Mouse (Mus musculus): ENCODE data around the gene Zfp287. TPM values are rescaled to one million over a fixed set of nuclear protein-coding genes. Genes with fewer than 3 reads are reported as not detected.
A peak's percentile ranks its signal among the peaks of the same experiment; 100 is the strongest.

The Zfp287 gene
- polyA plus RNA-seq, 1 experiment: not detected

GRCm38 (mm10) chr11:62732022-62732387 lies 300 bp upstream of the Zfp287 start:
- Histone ChIP-seq H3K4me1 (ENCODE audit: control insufficient read depth, insufficient read depth, low read length) (0 out of 2 replicates have a peak, but pooled peaks cover 3% of the 10 kb centered on the region), H3K4me3 (ENCODE audit: insufficient read depth, low read depth, low read length) (peak overlapping the region; percentile 66), H3K27ac (ENCODE audit: insufficient read depth, low read depth, low read length) (peak overlapping the region; percentile 77)
- 6% methylated on average over 5 of the region's 5 CpGs for WGBS
- TF ChIP-seq CTCF (IDR thresholded peaks at IDR 0.05; ENCODE audit: insufficient read depth, low read depth, low read length): no peak
- no peak for TF ChIP-seq POLR2A (IDR thresholded peaks at IDR 0.05; ENCODE audit: insufficient read depth, low read depth, low read length)

GRCm38 (mm10) chr11:62728276-62728675 lies 3.4 kb downstream of the Zfp287 start:
- TF ChIP-seq POLR2A (IDR thresholded peaks at IDR 0.05; ENCODE audit: insufficient read depth, low read depth, low read length) (no peak), CTCF (IDR thresholded peaks at IDR 0.05; ENCODE audit: insufficient read depth, low read depth, low read length) (no peak)
- Histone ChIP-seq H3K4me3 (ENCODE audit: insufficient read depth, low read depth, low read length) (no peak overlapping the region), H3K4me1 (ENCODE audit: control insufficient read depth, insufficient read depth, low read length) (0 out of 2 replicates have a peak, but pooled peaks cover 3% of the 10 kb centered on the region), H3K27ac (ENCODE audit: insufficient read depth, low read depth, low read length) (no peak overlapping the region)
- 95% methylated on average over 8 of the region's 8 CpGs for WGBS

GRCm38 (mm10) chr11:62710657-62711056 lies 21.0 kb downstream of the Zfp287 start:
- TF ChIP-seq CTCF (IDR thresholded peaks at IDR 0.05; ENCODE audit: insufficient read depth, low read depth, low read length) (no peak), POLR2A (IDR thresholded peaks at IDR 0.05; ENCODE audit: insufficient read depth, low read depth, low read length) (no peak)
- WGBS: 93% methylated on average over 5 of the region's 5 CpGs
- H3K4me3 ChIP-seq (ENCODE audit: insufficient read depth, low read depth, low read length): no peak overlapping the region
- no peak overlapping the region for H3K27ac ChIP-seq (ENCODE audit: insufficient read depth, low read depth, low read length)
- H3K4me1 ChIP-seq (ENCODE audit: control insufficient read depth, insufficient read depth, low read length): no peaks in the 10 kb centered on the region

GRCm38 (mm10) chr11:62708252-62708651 lies 23.5 kb downstream of the Zfp287 start:
- H3K27ac ChIP-seq (ENCODE audit: insufficient read depth, low read depth, low read length): no peak overlapping the region
- whole genome bisulfite sequencing: 83% methylated on average over 7 of the region's 7 CpGs
- H3K4me1 ChIP-seq (ENCODE audit: control insufficient read depth, insufficient read depth, low read length): no peaks in the 10 kb centered on the region
- H3K4me3 ChIP-seq (ENCODE audit: insufficient read depth, low read depth, low read length): no peak overlapping the region
- TF ChIP-seq POLR2A (IDR thresholded peaks at IDR 0.05; ENCODE audit: insufficient read depth, low read depth, low read length): no peak
- no peak for TF ChIP-seq CTCF (IDR thresholded peaks at IDR 0.05; ENCODE audit: insufficient read depth, low read depth, low read length)

GRCm38 (mm10) chr11:62706141-62706540 lies 25.6 kb downstream of the Zfp287 start:
- WGBS: 77% methylated on average over 2 of the region's 2 CpGs
- TF ChIP-seq CTCF (IDR thresholded peaks at IDR 0.05; ENCODE audit: insufficient read depth, low read depth, low read length): no peak
- no peak for TF ChIP-seq POLR2A (IDR thresholded peaks at IDR 0.05; ENCODE audit: insufficient read depth, low read depth, low read length)

GRCm38 (mm10) chr11:62701218-62701617 lies 30.5 kb downstream of the Zfp287 start:
- TF ChIP-seq CTCF (IDR thresholded peaks at IDR 0.05; ENCODE audit: insufficient read depth, low read depth, low read length) (no peak), POLR2A (IDR thresholded peaks at IDR 0.05; ENCODE audit: insufficient read depth, low read depth, low read length) (no peak)
- 83% methylated on average over 1 of the region's 1 CpGs for WGBS
- H3K4me1 ChIP-seq (ENCODE audit: control insufficient read depth, insufficient read depth, low read length): no peaks in the 10 kb centered on the region
- H3K27ac ChIP-seq (ENCODE audit: insufficient read depth, low read depth, low read length): no peak overlapping the region
- H3K4me3 ChIP-seq (ENCODE audit: insufficient read depth, low read depth, low read length): no peak overlapping the region

More at GRCm38 (mm10) chr11:62706141-62706540, 25.6 kb downstream of the Zfp287 start:
- Histone ChIP-seq H3K4me1 (ENCODE audit: control insufficient read depth, insufficient read depth, low read length) (no peaks in the 10 kb centered on the region), H3K4me3 (ENCODE audit: insufficient read depth, low read depth, low read length) (no peak overlapping the region), H3K27ac (ENCODE audit: insufficient read depth, low read depth, low read length) (no peak overlapping the region)

GRCm38 (mm10) chr11:62699749-62700148 lies 32.0 kb downstream of the Zfp287 start:
- WGBS: 73% methylated on average over 4 of the region's 4 CpGs
- Histone ChIP-seq H3K4me1 (ENCODE audit: control insufficient read depth, insufficient read depth, low read length) (no peaks in the 10 kb centered on the region), H3K27ac (ENCODE audit: insufficient read depth, low read depth, low read length) (no peak overlapping the region), H3K4me3 (ENCODE audit: insufficient read depth, low read depth, low read length) (no peak overlapping the region)
- TF ChIP-seq POLR2A (IDR thresholded peaks at IDR 0.05; ENCODE audit: insufficient read depth, low read depth, low read length) (no peak), CTCF (IDR thresholded peaks at IDR 0.05; ENCODE audit: insufficient read depth, low read depth, low read length) (no peak)

- Histone ChIP-seq H3K4me1 (ENCODE audit: control insufficient read depth, insufficient read depth, low read length) (no peaks in the 10 kb centered on the region), H3K27ac (ENCODE audit: insufficient read depth, low read depth, low read length) (no peak overlapping the region), H3K4me3 (ENCODE audit: insufficient read depth, low read depth, low read length) (no peak overlapping the region)
- TF ChIP-seq CTCF (IDR thresholded peaks at IDR 0.05; ENCODE audit: insufficient read depth, low read depth, low read length) (no peak), POLR2A (IDR thresholded peaks at IDR 0.05; ENCODE audit: insufficient read depth, low read depth, low read length) (no peak)
- WGBS: 92% methylated on average over 8 of the region's 8 CpGs
Measured at GRCm38 (mm10) chr11:62695126-62695525, 36.6 kb downstream of the Zfp287 start.

- Histone ChIP-seq H3K4me1 (ENCODE audit: control insufficient read depth, insufficient read depth, low read length) (no peaks in the 10 kb centered on the region), H3K4me3 (ENCODE audit: insufficient read depth, low read depth, low read length) (no peak overlapping the region), H3K27ac (ENCODE audit: insufficient read depth, low read depth, low read length) (no peak overlapping the region)
- TF ChIP-seq POLR2A (IDR thresholded peaks at IDR 0.05; ENCODE audit: insufficient read depth, low read depth, low read length) (no peak), CTCF (IDR thresholded peaks at IDR 0.05; ENCODE audit: insufficient read depth, low read depth, low read length) (no peak)
- 20% methylated on average over 11 of the region's 11 CpGs for WGBS
Measured at GRCm38 (mm10) chr11:62693299-62694184, 38.2 kb downstream of the Zfp287 start.
